Mouse (Mus musculus) regulatory T cell (primary cell): ENCODE results near the gene Prkag3.

Source experiments
- in situ Hi-C: fragments of 300-600 bp; cut with MboI, MseI; formaldehyde crosslinking; loops from one replicate; pipeline ENCODE4 v1.15.1; 2025; ENCODE audit warnings: high pct_unique_total_duplicates

Gene Prkag3

DNA sequence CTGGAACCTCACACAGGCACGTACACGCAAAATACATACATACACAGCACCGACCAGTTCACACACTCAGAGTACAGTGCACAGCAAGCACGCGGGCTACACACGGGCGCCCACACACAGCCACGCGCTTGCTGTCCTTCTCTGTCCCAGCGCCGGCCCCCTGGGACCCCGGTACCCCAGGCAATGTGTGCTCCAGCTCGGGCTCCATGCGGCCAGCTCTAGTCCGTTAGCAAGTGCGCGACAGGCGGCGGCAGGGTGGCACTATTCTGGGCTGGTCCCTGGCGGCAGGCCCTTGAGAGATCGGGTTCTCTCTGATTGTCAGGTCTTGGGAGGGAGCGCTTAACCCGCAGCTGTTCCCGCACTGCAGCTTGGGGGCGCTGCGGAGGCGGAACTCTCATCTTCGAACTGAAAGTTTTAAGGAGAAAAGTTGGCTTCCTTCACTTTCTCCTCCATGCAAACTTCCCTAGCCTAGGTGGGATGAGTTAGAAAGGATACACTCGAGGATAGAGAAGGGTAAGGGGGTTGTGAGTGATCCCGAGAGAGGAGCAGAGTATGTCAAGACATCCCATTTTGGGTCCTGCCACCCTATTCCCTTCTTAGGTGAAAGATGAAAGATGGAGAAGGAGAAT is at the start of gene Prkag3:
TSS of gene Prkag3 (minus strand) at position 579 of the 629 bp plus-strand sequence.
- in situ Hi-C loops = no loop called here

GRCm38 (mm10) chr1:74797459-74797858 is 48.4 kb upstream of the Prkag3 start:
- in situ Hi-C loops = no loop called here

GRCm38 (mm10) chr1:74795145-74795529 is 46.1 kb upstream of the Prkag3 start:
- in situ Hi-C loops = no loop called here

- in situ Hi-C loops = no loop called here
Observed at GRCm38 (mm10) chr1:74794487-74795144, 45.6 kb upstream of the Prkag3 start.

GRCm38 (mm10) chr1:74792831-74793660 is 44.0 kb upstream of the Prkag3 start:
- in situ Hi-C loops = no loop called here

DNA sequence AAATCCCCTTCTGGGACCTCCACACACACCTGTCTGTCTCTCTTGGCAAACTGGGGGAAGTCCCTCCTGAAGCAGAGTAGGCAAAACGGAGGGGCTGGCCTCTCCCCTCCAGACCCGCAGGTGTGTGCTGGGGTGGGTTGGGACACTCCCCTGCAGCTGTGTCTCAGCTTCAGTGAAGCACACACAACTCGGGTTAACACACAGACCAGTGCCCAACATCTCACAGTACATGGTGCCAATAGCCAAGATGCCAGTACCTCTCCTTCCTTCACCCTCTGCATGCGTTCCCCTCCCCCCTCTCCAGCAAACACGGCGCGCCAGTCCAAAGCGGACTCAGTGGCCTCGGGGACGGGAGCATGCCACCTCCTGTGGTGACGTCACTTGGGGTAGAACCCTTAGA is 42.2 kb upstream of the Prkag3 start, which contains the start of gene Wnt10a:
TSS of gene Wnt10a (plus strand) at position 268 of the 400 bp plus-strand sequence.
- in situ Hi-C loops = no loop called here

GRCm38 (mm10) chr1:74790095-74790494 is 41.1 kb upstream of the Prkag3 start:
- in situ Hi-C loops = no loop called here

GRCm38 (mm10) chr1:74788603-74789176 is 39.7 kb upstream of the Prkag3 start:
- in situ Hi-C loops = no loop called here

DNA sequence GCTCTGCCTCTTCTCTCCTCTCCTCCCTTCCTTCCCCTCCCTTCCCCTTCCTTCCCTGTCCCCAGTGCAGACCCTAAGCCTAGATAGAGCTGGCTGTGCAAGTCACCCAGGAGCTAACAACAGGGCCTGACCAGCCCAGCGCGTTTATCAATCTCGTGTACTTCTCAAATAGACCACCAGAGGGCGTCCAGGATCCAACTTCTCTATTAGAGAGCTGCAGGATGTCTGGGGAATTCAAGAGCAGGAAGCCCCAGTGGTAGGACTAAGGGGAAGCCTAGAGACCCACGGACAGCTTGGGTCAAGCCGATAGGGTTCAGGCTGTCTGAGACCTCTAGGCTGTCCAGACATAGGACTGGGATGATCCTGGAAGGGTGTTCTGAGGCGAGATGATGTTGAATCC is 38.8 kb upstream of the Prkag3 start:
- in situ Hi-C loops = no loop called here

- in situ Hi-C loops = no loop called here
Observed at GRCm38 (mm10) chr1:74784041-74784759, 35.2 kb upstream of the Prkag3 start.

GRCm38 (mm10) chr1:74783554-74783953 is 34.5 kb upstream of the Prkag3 start:
- in situ Hi-C loops = no loop called here

GRCm38 (mm10) chr1:74782045-74782444 is 33.0 kb upstream of the Prkag3 start:
- in situ Hi-C loops = no loop called here

- in situ Hi-C loops = no loop called here
Observed at GRCm38 (mm10) chr1:74778934-74779486, 30.0 kb upstream of the Prkag3 start.

DNA sequence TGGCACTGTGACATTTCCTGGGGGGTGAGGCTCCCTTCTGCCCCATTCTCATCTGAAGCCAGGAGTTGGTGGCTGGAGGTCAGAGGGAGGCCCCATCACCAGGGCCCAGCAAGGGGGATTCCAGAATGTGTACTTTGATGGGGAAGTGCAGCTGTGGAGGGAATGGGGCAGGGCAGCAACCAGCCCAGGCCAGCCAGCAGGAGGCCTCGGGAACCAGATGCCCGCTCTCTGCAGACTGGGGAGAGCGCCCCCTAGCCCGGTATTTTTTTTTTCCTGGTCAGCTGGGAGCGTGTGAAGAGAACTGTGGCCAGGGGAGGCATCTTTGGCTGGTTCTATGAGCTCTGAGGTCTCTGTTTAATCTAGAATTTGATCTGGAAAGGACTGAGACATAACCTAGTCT is 26.8 kb upstream of the Prkag3 start:
- in situ Hi-C loops = no loop called here

DNA sequence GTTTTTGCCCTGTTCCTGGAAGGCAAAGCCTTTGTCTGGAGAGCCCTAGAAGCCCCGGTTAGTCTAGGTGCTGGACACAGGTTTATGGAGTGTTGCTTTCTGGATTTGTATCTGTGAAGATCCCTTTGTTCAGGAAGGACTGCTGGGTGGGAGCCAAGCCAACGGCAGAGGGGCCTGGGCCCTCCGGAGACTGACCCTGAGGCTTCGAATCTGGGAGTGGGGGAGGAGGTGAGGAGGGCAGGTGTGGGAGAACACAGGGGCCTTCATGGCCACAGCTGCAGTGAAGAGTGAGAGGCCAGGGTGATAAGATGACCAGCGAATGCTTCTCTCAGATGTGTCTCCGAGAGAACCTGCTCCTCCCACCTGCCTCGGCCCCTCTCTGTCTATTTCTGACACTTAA is 25.0 kb upstream of the Prkag3 start:
- in situ Hi-C loops = no loop called here

DNA sequence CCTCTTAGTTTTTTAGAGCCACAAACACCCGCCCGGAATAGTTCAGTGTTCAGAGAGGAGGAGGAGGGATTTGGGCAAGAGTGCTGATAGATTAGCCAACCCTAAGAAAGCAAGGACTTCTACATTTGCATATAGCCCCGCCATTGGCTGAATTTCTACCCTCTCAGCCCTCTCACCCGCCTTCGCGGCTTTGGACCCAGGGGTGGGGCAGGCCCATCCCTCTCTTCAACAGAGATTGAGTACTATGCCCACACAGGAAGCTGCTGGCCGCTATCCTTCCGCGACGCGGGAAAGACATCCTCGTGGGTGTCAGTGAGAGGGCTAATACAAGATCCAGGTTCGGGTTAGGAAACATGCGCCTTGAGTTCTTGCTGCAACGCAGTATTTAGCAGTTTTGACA is 24.1 kb upstream of the Prkag3 start:
- in situ Hi-C loops = no loop called here

DNA sequence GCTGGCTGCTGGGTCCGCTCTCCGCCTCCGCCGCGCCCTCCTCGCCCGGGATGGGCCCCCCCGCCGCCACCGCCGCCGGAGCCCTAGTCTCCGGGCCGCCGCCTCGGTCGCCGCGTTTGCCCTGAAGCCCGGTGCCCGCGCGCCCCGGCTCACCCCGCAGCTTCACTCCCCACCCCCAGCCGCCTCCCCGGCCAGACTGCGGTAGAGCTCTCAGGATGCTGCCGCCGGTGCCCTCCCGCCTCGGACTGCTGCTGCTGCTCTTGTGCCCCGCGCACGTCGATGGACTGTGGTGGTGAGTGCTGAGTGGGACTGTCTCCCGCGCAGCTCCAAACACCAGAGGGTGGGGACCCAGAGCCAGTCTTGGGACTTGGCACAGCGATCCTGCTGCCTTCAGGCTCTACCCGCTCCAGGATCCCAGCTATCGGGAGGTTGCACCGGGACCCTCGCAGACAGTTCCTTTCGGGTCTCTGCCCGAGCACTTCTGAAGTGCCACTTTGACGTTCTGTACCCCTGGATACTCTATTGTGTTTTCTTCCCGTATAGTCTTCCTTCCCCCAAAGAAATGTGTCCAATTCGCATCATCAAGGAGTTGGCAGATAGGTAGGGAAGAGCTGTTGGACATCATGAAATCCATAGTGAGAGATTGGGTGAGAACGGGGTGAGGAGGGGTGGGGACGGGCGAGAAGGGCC is 23.1 kb upstream of the Prkag3 start:
- in situ Hi-C loops = no loop called here

DNA sequence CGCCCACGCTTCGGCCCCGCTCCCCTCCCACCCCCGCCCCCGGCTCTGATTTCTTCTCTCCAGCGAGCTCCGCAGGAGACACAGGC is 22.7 kb upstream of the Prkag3 start, which contains the start of gene Wnt6:
TSS of gene Wnt6 (plus strand) at position 48 of the 86 bp plus-strand sequence.
- in situ Hi-C loops = no loop called here

GRCm38 (mm10) chr1:74771467-74771844 is 22.4 kb upstream of the Prkag3 start:
- in situ Hi-C loops = no loop called here

DNA sequence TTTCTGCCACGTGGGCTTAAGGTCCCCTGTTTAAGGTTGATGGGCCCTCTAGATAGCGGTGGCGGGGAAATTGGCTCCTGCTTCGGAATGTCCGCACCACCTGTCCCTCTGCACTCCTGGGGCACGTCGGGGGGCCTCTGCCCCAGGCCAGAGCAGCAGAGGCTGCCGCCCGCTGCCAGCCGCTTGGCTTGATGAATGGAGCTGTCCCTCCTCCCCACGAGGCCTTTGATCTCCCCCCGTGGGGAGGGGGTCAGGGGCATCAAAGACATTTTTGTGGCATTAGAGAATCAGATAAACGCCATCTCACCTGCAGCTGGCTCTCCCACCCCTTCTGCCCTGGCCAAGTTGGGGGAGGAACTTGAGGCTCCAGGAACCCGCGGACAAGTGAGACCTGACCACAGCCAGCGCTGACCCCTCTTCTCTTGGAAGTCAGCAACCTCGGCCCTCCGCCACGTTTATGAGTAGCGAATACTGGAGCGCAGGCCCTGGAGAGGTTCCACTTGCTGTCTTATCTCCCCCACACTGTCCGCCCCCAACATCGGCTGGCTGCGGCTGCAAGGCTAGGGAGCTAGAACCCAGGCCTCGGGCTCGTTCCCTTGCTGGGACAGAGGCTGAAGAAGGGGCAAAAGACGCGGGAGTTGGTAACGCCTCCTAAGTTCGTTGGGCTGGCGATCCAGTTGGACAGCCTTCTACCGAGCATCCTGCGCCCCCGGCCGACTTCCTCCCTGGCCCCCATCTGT is 21.9 kb upstream of the Prkag3 start:
- in situ Hi-C loops = no loop called here

- in situ Hi-C loops = no loop called here
Observed at GRCm38 (mm10) chr1:74763081-74763480, 14.1 kb upstream of the Prkag3 start.
